Mouse (Mus musculus): ENCODE data around the gene Nek10. TPM values are rescaled to one million over a fixed set of nuclear protein-coding genes. Genes with fewer than 3 reads are reported as not detected.

Gene Nek10
- total RNA-seq, 2 experiments from 2014 or later = 2.1 to 2.2 TPM

- DNase-seq (ENCODE audit: low spot score in 2 of 2) = no peak
These were observed 66.8 kb downstream of the Nek10 start for GRCm38 (mm10) chr14:14870059-14870458.

GRCm38 (mm10) chr14:14870463-14870862 is 67.2 kb downstream of the Nek10 start:
- DNase-seq (ENCODE audit: low spot score in 2 of 2) = no peak

GRCm38 (mm10) chr14:14871121-14871520 is 67.9 kb downstream of the Nek10 start:
- DNase-seq (ENCODE audit: low spot score in 2 of 2) = no peak

GRCm38 (mm10) chr14:14871700-14872099 is 68.5 kb downstream of the Nek10 start:
- no peak for DNase-seq (ENCODE audit: low spot score in 2 of 2)

- no peak for DNase-seq (ENCODE audit: low spot score in 2 of 2)
These were observed 90.9 kb downstream of the Nek10 start for GRCm38 (mm10) chr14:14893932-14894652.

GRCm38 (mm10) chr14:14894776-14895175 is 91.6 kb downstream of the Nek10 start:
- DNase-seq (ENCODE audit: low spot score in 2 of 2) = no peak

GRCm38 (mm10) chr14:14895363-14895762 is 92.1 kb downstream of the Nek10 start:
- DNase-seq (ENCODE audit: low spot score in 2 of 2) = no peak

- no peak for DNase-seq (ENCODE audit: low spot score in 2 of 2)
These were observed 93.4 kb downstream of the Nek10 start for GRCm38 (mm10) chr14:14896399-14897136.

- peak; percentile 79 to 81 for DNase-seq (ENCODE audit: low spot score in 2 of 2)
These were observed 101.7 kb downstream of the Nek10 start for GRCm38 (mm10) chr14:14904750-14905529.

GRCm38 (mm10) chr14:14905530-14905852 is 102.3 kb downstream of the Nek10 start:
- no peak for DNase-seq (ENCODE audit: low spot score in 2 of 2)

- DNase-seq (ENCODE audit: low spot score in 2 of 2) = no peak
These were observed 122.4 kb downstream of the Nek10 start for GRCm38 (mm10) chr14:14925615-14926014.

GRCm38 (mm10) chr14:14927559-14927958 is 124.3 kb downstream of the Nek10 start:
- DNase-seq (ENCODE audit: low spot score in 2 of 2) = no peak

GRCm38 (mm10) chr14:14934977-14935376 is 131.8 kb downstream of the Nek10 start:
- no peak for DNase-seq (ENCODE audit: low spot score in 2 of 2)

- no peak for DNase-seq (ENCODE audit: low spot score in 2 of 2)
These were observed 142.7 kb downstream of the Nek10 start for GRCm38 (mm10) chr14:14945930-14946329.

GRCm38 (mm10) chr14:14949023-14949422 is 145.8 kb downstream of the Nek10 start:
- no peak for DNase-seq (ENCODE audit: low spot score in 2 of 2)

- no peak for DNase-seq (ENCODE audit: low spot score in 2 of 2)
These were observed 148.6 kb downstream of the Nek10 start for GRCm38 (mm10) chr14:14951808-14952207.

GRCm38 (mm10) chr14:14959780-14960440 is 156.7 kb downstream of the Nek10 start:
- DNase-seq (ENCODE audit: low spot score in 2 of 2) = no peak

- DNase-seq (ENCODE audit: low spot score in 2 of 2) = no peak
These were observed 157.3 kb downstream of the Nek10 start for GRCm38 (mm10) chr14:14960441-14960988.

- DNase-seq (ENCODE audit: low spot score in 2 of 2) = no peak
These were observed 167.4 kb downstream of the Nek10 start for GRCm38 (mm10) chr14:14970633-14971032.

GRCm38 (mm10) chr14:14971056-14971455 is 167.8 kb downstream of the Nek10 start:
- no peak for DNase-seq (ENCODE audit: low spot score in 2 of 2)

GRCm38 (mm10) chr14:14974156-14974555 is 170.9 kb downstream of the Nek10 start:
- no peak for DNase-seq (ENCODE audit: low spot score in 2 of 2)

Measured in left cerebral cortex, adult 18-20 months (tissue).